In genomic region chr1:93235576-93236544, GRCm38 (mm10) we compare ENCODE assay signal across 8 mouse cellular contexts. TPM values are rescaled to one million over a fixed set of nuclear protein-coding genes. Genes with fewer than 3 reads are reported as not detected.
DNase-seq lines count a peak whose midpoint lies in the region; ATAC-seq and TF ChIP-seq lines count a peak whose summit lies in the region.

Gene Sned1, plus strand, starts transcription at chr1:93235841.

- peaks cover 2% of the 10 kb centered on the region; the same call in 1 of the 2 replicates for H3K27me3 ChIP-seq in embryonic facial prominence, embryonic 11.5 days (ENCODE audit: control insufficient read depth, insufficient read depth, low read length)
- H3K27me3 ChIP-seq in midbrain, embryonic 10.5 days (ENCODE audit: low read depth, poor library complexity, severe bottlenecking): peaks cover 52% of the 10 kb centered on the region

- peak within 1 kb of the TSS; percentile 100 for H3K4me2 ChIP-seq in embryonic facial prominence, embryonic 11.5 days (ENCODE audit: low read depth, low read length)

- TF ChIP-seq POLR2A in bone marrow, adult 2 months (IDR thresholded peaks at IDR 0.05; ENCODE audit: borderline replicate concordance, control insufficient read depth, low read depth, low read length): peak; percentile 67; the same call in 1 of the 2 replicates

- intact Hi-C loops in left cerebral cortex, postnatal 36 days (cut with DNase I): loop anchor here (5.0 kb wide), 1 partner anchor 59 kb away; no protein-coding TSS in a partner anchor

- H3K27ac ChIP-seq in bone marrow, adult 2 months (ENCODE audit: control insufficient read depth, insufficient read depth, low read depth, low read length, poor library complexity): no peak within 1 kb of the TSS
- H3K27ac ChIP-seq in embryonic facial prominence, embryonic 11.5 days (replicated peaks; ENCODE audit: low read depth, low read length): no peak within 1 kb of the TSS
- peak within 1 kb of the TSS; percentile 63 for H3K27ac ChIP-seq in midbrain, embryonic 10.5 days (replicated peaks)

- no peak for TF ChIP-seq CTCF in bone marrow, adult 2 months (IDR thresholded peaks at IDR 0.05; ENCODE audit: control insufficient read depth, insufficient read depth, low read length)

- no peaks in the 10 kb centered on the region for H3K36me3 ChIP-seq in embryonic facial prominence, embryonic 11.5 days (replicated peaks; ENCODE audit: control insufficient read depth, insufficient read depth, low read depth, low read length)
- H3K36me3 ChIP-seq in midbrain, embryonic 10.5 days: no peaks in the 10 kb centered on the region

- peak; percentile 86 for ATAC-seq in embryonic facial prominence, embryonic 11.5 days (replicated peaks; ENCODE audit: insufficient number of reproducible peaks, low FRiP score, low TSS enrichment, low read depth)
- no peak for ATAC-seq in inflammation-experienced regulatory T-cells, adult 6 months

- H3K9me3 ChIP-seq in embryonic facial prominence, embryonic 11.5 days (replicated peaks; ENCODE audit: control insufficient read depth, low read length): no peaks in the 10 kb centered on the region
- no peaks in the 10 kb centered on the region for H3K9me3 ChIP-seq in midbrain, embryonic 10.5 days (replicated peaks)

- peak within 1 kb of the TSS; percentile 65 for H3K9ac ChIP-seq in embryonic facial prominence, embryonic 11.5 days (replicated peaks; ENCODE audit: low read length)

- peak within 1 kb of the TSS; percentile 50 for H3K4me3 ChIP-seq in bone marrow, adult 2 months (replicated peaks; ENCODE audit: control insufficient read depth, low read depth, low read length)
- H3K4me3 ChIP-seq in embryonic facial prominence, embryonic 11.5 days (ENCODE audit: low read depth, low read length): peak within 1 kb of the TSS; percentile 58
- H3K4me3 ChIP-seq in midbrain, embryonic 10.5 days: peak within 1 kb of the TSS; percentile 70

- no peaks in the 10 kb centered on the region for H3K4me1 ChIP-seq in bone marrow, adult 2 months (ENCODE audit: control insufficient read depth, insufficient read depth, low read length)
- H3K4me1 ChIP-seq in embryonic facial prominence, embryonic 11.5 days (ENCODE audit: control insufficient read depth, insufficient read depth, low read length): 0 out of 2 replicates have a peak, but pooled peaks cover 3% of the 10 kb centered on the region
- H3K4me1 ChIP-seq in midbrain, embryonic 10.5 days: peaks cover 18% of the 10 kb centered on the region

- DNase-seq in embryonic facial prominence, embryonic 11.5 days (ENCODE audit: low spot score): peak; percentile 89
- DNase-seq in heart, adult 11 months: peak; percentile 99
- DNase-seq in kidney, adult 11 months: peak; percentile 93
- peak; percentile 64 to 70 for DNase-seq in left cerebral cortex, postnatal 36 days (ENCODE audit: low spot score in 2 of 2)
- DNase-seq in midbrain, embryonic 10.5 days (ENCODE audit: low spot score): peak; percentile 86
- DNase-seq in right cerebral cortex, postnatal 36 days (ENCODE audit: low spot score in 2 of 2): peak; percentile 50 to 56

- 1% methylated on average over 100 of the region's 100 CpGs for WGBS in bone marrow, adult 2 months
- under 1% methylated on average over 100 of the region's 100 CpGs for WGBS in embryonic facial prominence, embryonic 11.5 days
- under 1% methylated on average over 100 of the region's 100 CpGs for WGBS in midbrain, embryonic 10.5 days

RNA-seq across cellular contexts. Expression of gene Sned1, which starts in this region (rescaled TPM):
- polyA plus RNA-seq in bone marrow, adult 2 months (2011; ENCODE audit: insufficient read depth, insufficient read length, low replicate concordance, missing spikeins): 2.9 and 4.7 TPM in 2 replicates
- 5.3 and 5.6 TPM in 2 replicates for polyA plus RNA-seq in embryonic facial prominence, embryonic 11.5 days (2014; fragmentation: Nextera tagmentation; extraction: Ambion mirVana)
- 1 to 10 TPM; 6.3 to 7.3 TPM for total RNA-seq in left cerebral cortex, postnatal 36 days (2021)
- polyA plus RNA-seq in midbrain, embryonic 10.5 days (2016; fragmentation: Nextera tagmentation; extraction: Ambion mirVana): 1.2 and 3.1 TPM in 2 replicates
- polyA plus RNA-seq in inflammation-experienced regulatory T-cells, adult 6 months (2017; shearing (Covaris generic)): under 1 TPM; 0.05 to 0.28 (median 0.09) TPM
